Mouse (Mus musculus): ENCODE data around the gene Grm2. TPM values are rescaled to one million over a fixed set of nuclear protein-coding genes. Genes with fewer than 3 reads are reported as not detected.

Gene Grm2
- not detected for polyA plus RNA-seq (2014; fragmentation: Illumina TruSeq; extraction: RNeasy Lipid Tissue Mini Kit (QIAGEN cat#74804); ENCODE audit: low read depth, low replicate concordance)

DNA sequence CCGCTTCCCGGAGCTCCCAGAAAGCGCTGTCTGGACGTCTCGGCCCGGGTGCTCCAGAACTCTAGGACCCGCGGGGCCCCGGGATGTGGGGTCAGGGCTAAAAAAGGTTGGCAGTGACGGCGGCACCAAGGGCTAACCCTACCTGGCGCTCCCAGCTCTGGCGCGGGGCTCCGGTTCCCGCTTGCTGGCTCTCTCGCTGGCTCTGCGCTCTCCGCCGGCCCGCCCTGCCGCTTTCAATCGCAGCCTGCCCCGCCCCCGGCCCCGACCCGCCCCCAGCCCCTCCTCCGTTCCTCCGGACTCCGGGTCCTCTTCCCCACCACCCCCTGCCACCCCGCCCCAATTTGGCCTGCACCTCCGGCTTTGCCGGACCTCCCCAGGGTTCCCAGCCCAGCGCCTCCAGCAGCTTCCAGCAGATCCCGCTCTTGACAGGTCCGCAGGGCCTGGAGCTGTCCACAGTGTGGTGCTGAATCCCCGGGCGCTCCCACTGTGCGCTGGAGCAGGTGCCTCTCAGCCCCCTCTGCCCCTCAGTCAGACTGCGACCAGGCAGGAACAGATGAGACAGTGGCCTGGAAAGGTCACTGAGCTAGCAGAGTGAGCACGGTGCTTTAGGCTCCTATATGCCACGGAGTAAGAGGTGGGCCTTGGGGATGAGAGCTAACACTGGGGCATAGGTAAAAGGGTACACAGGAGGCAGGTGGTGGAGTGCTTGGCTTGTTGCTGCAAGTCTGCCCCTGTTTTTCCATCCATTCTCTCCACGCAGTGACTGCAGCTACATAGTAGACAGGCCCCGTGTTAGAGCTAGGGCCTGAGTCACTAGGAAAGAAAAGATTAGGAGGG is at the start of gene Grm2:
TSS of gene Grm2 (minus strand) at position 199 of the 837 bp plus-strand sequence.

GRCm38 (mm10) chr9:106685249-106686101 is 29.6 kb upstream of the Grm2 start, which contains the start of gene Tex264:
TSS of gene Tex264 (minus strand) at chr9:106685927.

DNA sequence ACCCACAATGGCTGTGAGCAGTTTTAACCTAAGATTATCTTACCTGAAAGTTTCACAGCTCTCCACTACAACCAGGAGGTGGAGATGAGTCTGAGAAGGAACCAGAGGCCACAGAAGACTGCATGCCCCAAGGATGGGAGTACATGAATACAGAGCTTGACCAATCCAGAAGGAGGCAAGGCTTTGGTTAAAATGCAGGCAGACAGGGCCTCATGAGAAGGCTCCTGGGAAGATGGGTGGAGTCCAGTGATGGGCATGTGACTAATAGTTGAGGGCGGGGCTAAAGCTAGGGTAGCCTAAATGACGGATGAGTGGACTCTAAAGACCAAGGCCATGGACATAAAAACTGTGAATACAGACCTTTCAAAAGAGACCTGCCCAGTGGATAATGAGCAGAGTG is 29.6 kb downstream of the Grm2 start, which contains the start of gene Iqcf6:
TSS of gene Iqcf6 (plus strand) at position 301 of the 400 bp plus-strand sequence.

Other genes with a start within 250 kb of the Grm2 start
- 28.9 TPM for gene Rpl29, start 226.6 kb downstream of the Grm2 start, polyA plus RNA-seq (2014; fragmentation: Illumina TruSeq; extraction: RNeasy Lipid Tissue Mini Kit (QIAGEN cat#74804); ENCODE audit: low read depth, low replicate concordance)
- gene Acy1, start 217.8 kb downstream of the Grm2 start, polyA plus RNA-seq (2014; fragmentation: Illumina TruSeq; extraction: RNeasy Lipid Tissue Mini Kit (QIAGEN cat#74804); ENCODE audit: low read depth, low replicate concordance) = 0.82 TPM
- 17.8 TPM for gene Abhd14b, start 208.6 kb downstream of the Grm2 start, polyA plus RNA-seq (2014; fragmentation: Illumina TruSeq; extraction: RNeasy Lipid Tissue Mini Kit (QIAGEN cat#74804); ENCODE audit: low read depth, low replicate concordance)
- gene Abhd14a, start 208.4 kb downstream of the Grm2 start, polyA plus RNA-seq (2014; fragmentation: Illumina TruSeq; extraction: RNeasy Lipid Tissue Mini Kit (QIAGEN cat#74804); ENCODE audit: low read depth, low replicate concordance) = 1.0 TPM
- gene Pcbp4, start 202.8 kb downstream of the Grm2 start, polyA plus RNA-seq (2014; fragmentation: Illumina TruSeq; extraction: RNeasy Lipid Tissue Mini Kit (QIAGEN cat#74804); ENCODE audit: low read depth, low replicate concordance) = not detected
- not detected for gene Gpr62, start 190.1 kb downstream of the Grm2 start, polyA plus RNA-seq (2014; fragmentation: Illumina TruSeq; extraction: RNeasy Lipid Tissue Mini Kit (QIAGEN cat#74804); ENCODE audit: low read depth, low replicate concordance)
- gene Rrp9, start 180.1 kb downstream of the Grm2 start, polyA plus RNA-seq (2014; fragmentation: Illumina TruSeq; extraction: RNeasy Lipid Tissue Mini Kit (QIAGEN cat#74804); ENCODE audit: low read depth, low replicate concordance) = not detected
- 16.7 TPM for gene Parp3, start 179.1 kb downstream of the Grm2 start, polyA plus RNA-seq (2014; fragmentation: Illumina TruSeq; extraction: RNeasy Lipid Tissue Mini Kit (QIAGEN cat#74804); ENCODE audit: low read depth, low replicate concordance)
- gene Iqcf1, start 156.1 kb downstream of the Grm2 start, polyA plus RNA-seq (2014; fragmentation: Illumina TruSeq; extraction: RNeasy Lipid Tissue Mini Kit (QIAGEN cat#74804); ENCODE audit: low read depth, low replicate concordance) = not detected
- not detected for gene Iqcf5, start 141.5 kb downstream of the Grm2 start, polyA plus RNA-seq (2014; fragmentation: Illumina TruSeq; extraction: RNeasy Lipid Tissue Mini Kit (QIAGEN cat#74804); ENCODE audit: low read depth, low replicate concordance)
- gene Iqcf3, start 94.5 kb downstream of the Grm2 start, polyA plus RNA-seq (2014; fragmentation: Illumina TruSeq; extraction: RNeasy Lipid Tissue Mini Kit (QIAGEN cat#74804); ENCODE audit: low read depth, low replicate concordance) = not detected
- not detected for gene Iqcf4, start 85.1 kb downstream of the Grm2 start, polyA plus RNA-seq (2014; fragmentation: Illumina TruSeq; extraction: RNeasy Lipid Tissue Mini Kit (QIAGEN cat#74804); ENCODE audit: low read depth, low replicate concordance)
- gene Iqcf6, start 29.5 kb downstream of the Grm2 start, polyA plus RNA-seq (2014; fragmentation: Illumina TruSeq; extraction: RNeasy Lipid Tissue Mini Kit (QIAGEN cat#74804); ENCODE audit: low read depth, low replicate concordance) = not detected
- gene Tex264, start 29.8 kb upstream of the Grm2 start, polyA plus RNA-seq (2014; fragmentation: Illumina TruSeq; extraction: RNeasy Lipid Tissue Mini Kit (QIAGEN cat#74804); ENCODE audit: low read depth, low replicate concordance) = 16.4 TPM
- 13.2 TPM for gene Rad54l2, start 133.1 kb upstream of the Grm2 start, polyA plus RNA-seq (2014; fragmentation: Illumina TruSeq; extraction: RNeasy Lipid Tissue Mini Kit (QIAGEN cat#74804); ENCODE audit: low read depth, low replicate concordance)
- 43.3 TPM for gene Dcaf1, start 165.8 kb upstream of the Grm2 start, polyA plus RNA-seq (2014; fragmentation: Illumina TruSeq; extraction: RNeasy Lipid Tissue Mini Kit (QIAGEN cat#74804); ENCODE audit: low read depth, low replicate concordance)
- gene Rbm15b, start 231.3 kb upstream of the Grm2 start, polyA plus RNA-seq (2014; fragmentation: Illumina TruSeq; extraction: RNeasy Lipid Tissue Mini Kit (QIAGEN cat#74804); ENCODE audit: low read depth, low replicate concordance) = 9.0 TPM
- gene Manf, start 235.9 kb upstream of the Grm2 start, polyA plus RNA-seq (2014; fragmentation: Illumina TruSeq; extraction: RNeasy Lipid Tissue Mini Kit (QIAGEN cat#74804); ENCODE audit: low read depth, low replicate concordance) = 188 TPM

All from adrenal gland, adult 10 weeks (tissue).